Mouse (Mus musculus): ENCODE data around the gene Tenm3. TPM values are rescaled to one million over a fixed set of nuclear protein-coding genes. Genes with fewer than 3 reads are reported as not detected.

Gene Tenm3
- total RNA-seq, 1 experiment from 2014 or later, result not detected

GRCm38 (mm10) chr8:48690665-48691395 is 152.9 kb downstream of the Tenm3 start:
- no peak for ATAC-seq (ENCODE audit: extremely low read depth, insufficient number of reproducible peaks, low FRiP score, poor library complexity, severe bottlenecking)

GRCm38 (mm10) chr8:48688706-48689105 is 155.0 kb downstream of the Tenm3 start:
- ATAC-seq (ENCODE audit: extremely low read depth, insufficient number of reproducible peaks, low FRiP score, poor library complexity, severe bottlenecking), result no peak

GRCm38 (mm10) chr8:48688188-48688587 is 155.6 kb downstream of the Tenm3 start:
- ATAC-seq (ENCODE audit: extremely low read depth, insufficient number of reproducible peaks, low FRiP score, poor library complexity, severe bottlenecking), result no peak

GRCm38 (mm10) chr8:48673476-48673875 is 170.3 kb downstream of the Tenm3 start:
- ATAC-seq (ENCODE audit: extremely low read depth, insufficient number of reproducible peaks, low FRiP score, poor library complexity, severe bottlenecking), result no peak

GRCm38 (mm10) chr8:48672471-48672870 is 171.3 kb downstream of the Tenm3 start:
- no peak for ATAC-seq (ENCODE audit: extremely low read depth, insufficient number of reproducible peaks, low FRiP score, poor library complexity, severe bottlenecking)

- ATAC-seq (ENCODE audit: extremely low read depth, insufficient number of reproducible peaks, low FRiP score, poor library complexity, severe bottlenecking), result no peak
These were observed 172.4 kb downstream of the Tenm3 start for GRCm38 (mm10) chr8:48671318-48671717.

GRCm38 (mm10) chr8:48670895-48671294 is 172.9 kb downstream of the Tenm3 start:
- no peak for ATAC-seq (ENCODE audit: extremely low read depth, insufficient number of reproducible peaks, low FRiP score, poor library complexity, severe bottlenecking)

- no peak for ATAC-seq (ENCODE audit: extremely low read depth, insufficient number of reproducible peaks, low FRiP score, poor library complexity, severe bottlenecking)
These were observed 173.4 kb downstream of the Tenm3 start for GRCm38 (mm10) chr8:48670387-48670786.

- no peak for ATAC-seq (ENCODE audit: extremely low read depth, insufficient number of reproducible peaks, low FRiP score, poor library complexity, severe bottlenecking)
These were observed 178.6 kb downstream of the Tenm3 start for GRCm38 (mm10) chr8:48665193-48665592.

GRCm38 (mm10) chr8:48659226-48659625 is 184.5 kb downstream of the Tenm3 start:
- no peak for ATAC-seq (ENCODE audit: extremely low read depth, insufficient number of reproducible peaks, low FRiP score, poor library complexity, severe bottlenecking)

- ATAC-seq (ENCODE audit: extremely low read depth, insufficient number of reproducible peaks, low FRiP score, poor library complexity, severe bottlenecking), result no peak
These were observed 188.2 kb downstream of the Tenm3 start for GRCm38 (mm10) chr8:48655381-48656043.

GRCm38 (mm10) chr8:48649845-48650244 is 193.9 kb downstream of the Tenm3 start:
- no peak for ATAC-seq (ENCODE audit: extremely low read depth, insufficient number of reproducible peaks, low FRiP score, poor library complexity, severe bottlenecking)

GRCm38 (mm10) chr8:48649415-48649814 is 194.3 kb downstream of the Tenm3 start:
- no peak for ATAC-seq (ENCODE audit: extremely low read depth, insufficient number of reproducible peaks, low FRiP score, poor library complexity, severe bottlenecking)

GRCm38 (mm10) chr8:48646110-48646509 is 197.6 kb downstream of the Tenm3 start:
- no peak for ATAC-seq (ENCODE audit: extremely low read depth, insufficient number of reproducible peaks, low FRiP score, poor library complexity, severe bottlenecking)

- ATAC-seq (ENCODE audit: extremely low read depth, insufficient number of reproducible peaks, low FRiP score, poor library complexity, severe bottlenecking), result no peak
These were observed 205.6 kb downstream of the Tenm3 start for GRCm38 (mm10) chr8:48638129-48638528.

- no peak for ATAC-seq (ENCODE audit: extremely low read depth, insufficient number of reproducible peaks, low FRiP score, poor library complexity, severe bottlenecking)
These were observed 206.8 kb downstream of the Tenm3 start for GRCm38 (mm10) chr8:48636979-48637378.

GRCm38 (mm10) chr8:48635815-48636214 is 207.9 kb downstream of the Tenm3 start:
- ATAC-seq (ENCODE audit: extremely low read depth, insufficient number of reproducible peaks, low FRiP score, poor library complexity, severe bottlenecking), result no peak

GRCm38 (mm10) chr8:48633426-48633825 is 210.3 kb downstream of the Tenm3 start:
- ATAC-seq (ENCODE audit: extremely low read depth, insufficient number of reproducible peaks, low FRiP score, poor library complexity, severe bottlenecking), result no peak

GRCm38 (mm10) chr8:48622517-48623153 is 221.1 kb downstream of the Tenm3 start:
- ATAC-seq (ENCODE audit: extremely low read depth, insufficient number of reproducible peaks, low FRiP score, poor library complexity, severe bottlenecking), result no peak

- ATAC-seq (ENCODE audit: extremely low read depth, insufficient number of reproducible peaks, low FRiP score, poor library complexity, severe bottlenecking), result no peak
These were observed 228.7 kb downstream of the Tenm3 start for GRCm38 (mm10) chr8:48615088-48615487.
